Mouse (Mus musculus) R1 (cell line): Measurements from ENCODE around the gene Klf9.

Source experiments
- DNase-seq: peaks from one replicate; pipeline ENCODE4 v3.0.0-alpha.2; 2018; ENCODE audit warnings: low read depth, low spot score

Klf9 gene

DNA sequence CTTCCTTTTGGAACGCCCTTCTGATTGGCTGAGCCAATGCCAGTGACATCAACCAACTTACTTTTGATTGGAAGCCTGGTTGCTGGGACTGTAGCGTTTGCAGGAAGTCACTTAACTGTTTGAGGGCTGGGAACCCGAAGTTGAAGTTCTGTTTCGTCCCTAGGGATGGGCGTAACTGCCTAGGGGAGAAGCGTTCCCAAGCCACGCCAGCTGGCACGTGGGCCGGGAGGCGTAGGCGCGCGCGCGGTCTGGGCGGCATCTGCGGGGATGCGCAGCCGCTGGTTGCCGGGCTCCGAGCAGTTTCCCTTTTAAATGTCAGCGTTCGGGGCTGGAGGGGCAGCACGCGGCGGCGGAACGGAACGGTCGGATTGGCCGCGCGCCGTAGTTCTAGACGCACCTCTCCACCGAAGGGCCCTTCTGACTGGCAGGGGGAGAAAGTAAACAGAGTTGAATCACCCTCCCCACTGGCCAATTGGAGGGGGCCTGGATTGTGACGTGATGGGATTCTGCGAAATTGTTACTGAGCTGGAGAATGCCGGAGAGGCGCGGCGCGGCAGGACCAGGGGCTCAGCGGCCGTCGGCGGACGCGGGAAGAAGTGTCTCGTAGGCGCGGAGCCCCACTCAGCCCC lies at the start of gene Klf9:
TSS of gene Klf9 (plus strand) at position 538 of the 629 bp plus-strand sequence.
- peak; percentile 99 for DNase-seq

DNA sequence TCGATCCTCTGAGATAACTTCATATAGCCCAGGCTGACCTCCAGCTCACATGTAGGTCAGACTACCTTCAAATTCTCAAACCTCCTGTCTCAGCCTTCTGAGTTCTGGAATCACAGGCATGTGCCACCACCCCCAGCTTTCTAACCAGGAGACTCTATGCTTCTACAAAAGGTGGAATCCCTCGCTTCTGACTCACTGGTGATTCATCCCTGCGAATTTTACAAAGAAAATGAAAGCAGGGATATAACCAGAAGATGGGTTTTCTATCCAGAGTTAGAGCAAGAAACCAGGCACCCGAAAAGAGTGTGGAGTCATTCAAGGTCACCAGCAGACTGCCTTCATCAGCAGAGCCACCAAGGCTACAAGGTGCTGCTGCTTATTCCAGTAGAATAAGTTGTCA lies 49.4 kb upstream of the Klf9 start:
- peak; percentile 67 for DNase-seq

DNA sequence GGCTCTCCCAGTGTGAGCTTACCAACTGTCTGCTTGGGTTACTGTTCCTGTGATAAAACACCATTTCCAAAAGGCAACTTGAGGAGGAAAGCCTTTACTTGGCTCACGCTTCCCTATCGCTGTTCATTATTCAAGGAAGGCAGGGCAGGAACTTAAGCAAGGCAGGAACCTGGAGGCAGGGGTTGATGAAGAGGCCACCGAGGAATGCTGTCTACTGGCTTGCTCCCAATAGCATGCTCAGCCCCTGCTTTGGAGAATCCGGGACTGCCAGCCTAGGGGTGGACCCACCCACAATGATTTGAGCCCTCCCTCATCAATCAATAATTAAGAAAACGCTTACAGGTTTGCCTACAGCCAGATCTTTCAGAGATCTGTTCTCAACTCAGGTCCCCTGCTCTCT lies 47.5 kb upstream of the Klf9 start:
- DNase-seq, result peak; percentile 84

DNA sequence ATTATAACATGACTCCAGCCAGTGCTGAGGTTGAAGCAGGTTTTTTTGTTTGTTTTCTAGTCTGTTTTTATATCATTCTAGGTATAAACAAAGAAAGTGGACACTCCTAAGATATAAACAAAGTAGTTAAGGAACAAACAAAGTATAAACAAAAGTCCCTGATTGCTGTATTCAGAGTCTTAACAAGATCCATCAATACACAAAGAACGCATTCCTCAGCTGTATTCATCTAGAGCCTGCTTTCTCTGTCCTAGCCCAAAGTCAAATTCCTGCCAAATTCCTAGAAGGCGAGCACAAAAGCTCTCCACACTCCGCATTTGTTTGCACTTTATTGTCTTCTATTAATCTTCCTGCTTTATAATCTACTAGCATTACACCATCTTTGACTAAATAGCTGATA lies 46.1 kb upstream of the Klf9 start:
- peak; percentile 97 for DNase-seq

DNA sequence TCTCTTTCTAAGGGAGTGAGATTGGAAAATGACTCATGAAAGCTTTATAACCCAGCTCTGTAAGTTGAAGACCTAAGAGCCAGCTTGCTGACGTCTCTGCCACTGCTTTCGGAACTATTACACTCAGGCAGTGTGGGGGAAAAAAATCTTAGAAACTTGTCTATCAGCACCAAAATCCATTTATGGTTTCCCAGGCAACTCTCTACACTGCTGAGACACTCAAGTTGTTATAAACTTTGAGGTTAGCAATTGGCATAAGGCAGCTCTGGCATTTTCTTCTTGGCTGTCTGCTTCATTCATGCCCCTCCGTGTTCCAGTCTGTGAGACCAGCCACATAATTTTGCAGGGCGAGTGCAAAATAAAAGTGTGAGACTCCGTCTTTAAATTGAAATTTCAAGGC lies 34.2 kb upstream of the Klf9 start:
- no peak for DNase-seq

DNA sequence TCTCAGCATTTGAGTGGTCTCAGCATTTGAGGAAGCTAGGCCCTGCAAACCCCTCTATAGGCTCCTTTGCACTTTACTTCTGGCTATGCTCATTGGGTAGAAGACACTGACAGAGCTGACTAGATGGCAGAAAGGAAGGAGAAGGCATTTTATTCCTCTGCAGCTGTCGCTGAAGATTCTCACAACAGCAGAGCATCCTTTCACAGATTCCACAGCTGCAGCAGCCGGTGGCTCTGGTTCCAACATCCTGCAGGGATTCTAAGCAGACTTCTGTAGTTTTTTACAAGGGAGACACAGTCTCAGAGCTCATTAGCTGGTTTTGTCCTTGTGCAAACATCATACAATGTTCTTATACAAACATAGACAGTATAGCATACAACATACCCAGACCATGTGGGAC lies 33.7 kb upstream of the Klf9 start:
- DNase-seq, result no peak

DNA sequence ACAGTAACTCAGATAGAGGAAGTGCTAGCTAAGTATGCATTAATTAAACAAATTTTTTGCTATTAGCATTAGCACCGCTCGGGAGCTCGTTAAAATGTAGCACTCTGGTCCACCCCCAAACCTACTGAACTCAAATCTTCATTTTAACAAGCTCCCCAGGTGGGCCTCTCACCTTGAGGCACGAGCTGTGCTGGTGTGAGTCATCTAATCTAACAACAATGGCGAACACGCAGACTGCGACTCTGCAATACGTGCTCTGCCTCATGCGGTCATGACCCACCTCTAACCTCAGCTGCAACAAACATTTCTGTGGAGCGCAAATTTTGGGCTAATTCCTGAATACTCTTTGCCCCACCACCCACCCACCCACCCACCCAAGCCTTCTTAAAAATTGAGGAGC lies 19.2 kb upstream of the Klf9 start:
- DNase-seq, result peak; percentile 89

DNA sequence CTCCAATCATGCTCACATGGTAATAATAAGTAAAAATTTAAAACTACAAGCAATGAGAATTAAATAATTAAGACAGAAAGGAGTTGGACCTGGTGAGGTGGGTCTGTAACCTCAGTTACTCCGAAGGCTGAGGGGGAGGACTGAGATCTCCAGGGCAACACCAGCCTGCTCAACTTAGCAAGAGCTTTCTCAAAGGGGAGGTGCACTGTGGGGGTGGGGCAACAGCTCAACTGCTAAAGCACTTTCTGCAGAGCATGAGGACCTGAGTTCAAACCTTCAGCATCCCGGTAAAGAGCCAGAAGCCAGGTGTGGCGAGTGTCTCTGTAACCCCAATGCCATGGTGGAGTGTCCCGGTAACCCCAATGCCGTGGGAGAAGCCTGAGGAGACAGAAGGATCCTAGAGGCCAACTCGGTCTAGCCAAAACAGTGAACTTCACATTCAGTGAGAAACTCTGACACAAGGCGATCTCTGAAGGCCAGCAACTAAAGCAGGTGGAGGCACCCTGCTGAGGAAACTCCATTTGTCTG lies 16.9 kb upstream of the Klf9 start:
- peak; percentile 87 for DNase-seq

DNA sequence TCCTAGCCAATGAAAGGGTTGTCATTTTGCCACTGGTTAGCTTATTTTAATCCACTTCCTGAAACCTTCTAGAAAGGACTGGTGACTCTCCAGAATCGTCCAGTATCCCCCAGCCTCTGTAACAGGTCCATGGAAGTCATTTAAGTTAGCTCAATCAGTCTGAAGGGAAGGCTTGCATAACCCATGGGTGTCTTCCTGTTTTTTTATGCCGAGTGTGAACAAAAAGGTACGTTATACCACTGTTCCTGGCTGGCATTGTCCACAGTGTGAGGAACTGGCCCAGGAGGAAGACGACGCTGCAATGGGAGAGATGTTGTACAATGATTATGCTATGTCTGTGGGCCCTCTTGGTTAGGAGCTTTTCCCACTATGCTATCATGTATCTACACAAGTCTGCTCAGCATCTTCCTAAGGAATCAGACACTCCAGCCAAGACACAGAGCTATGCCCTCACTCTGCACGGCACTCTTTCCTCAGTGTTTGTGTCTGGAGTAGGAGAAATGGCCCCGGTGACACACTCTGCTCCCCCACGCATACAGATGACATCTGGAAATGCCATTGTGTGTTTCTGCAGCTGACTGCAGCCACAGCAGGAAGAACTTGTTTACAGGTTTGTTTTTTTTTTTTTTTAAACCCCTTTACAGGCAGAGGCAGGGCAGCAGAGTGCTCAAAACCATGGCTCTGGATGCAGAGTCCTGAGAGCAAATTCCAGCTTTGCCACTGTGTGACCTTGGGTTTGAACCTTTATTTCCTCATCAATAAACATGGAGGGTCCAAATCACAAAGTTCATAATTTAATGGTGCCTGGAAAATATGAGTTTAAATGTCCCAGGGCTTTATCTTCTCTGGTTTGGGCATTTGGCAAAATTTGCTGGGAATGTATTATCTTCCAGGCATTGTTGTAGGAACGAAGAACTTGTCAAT lies 15.5 kb upstream of the Klf9 start:
- DNase-seq, result no peak

DNA sequence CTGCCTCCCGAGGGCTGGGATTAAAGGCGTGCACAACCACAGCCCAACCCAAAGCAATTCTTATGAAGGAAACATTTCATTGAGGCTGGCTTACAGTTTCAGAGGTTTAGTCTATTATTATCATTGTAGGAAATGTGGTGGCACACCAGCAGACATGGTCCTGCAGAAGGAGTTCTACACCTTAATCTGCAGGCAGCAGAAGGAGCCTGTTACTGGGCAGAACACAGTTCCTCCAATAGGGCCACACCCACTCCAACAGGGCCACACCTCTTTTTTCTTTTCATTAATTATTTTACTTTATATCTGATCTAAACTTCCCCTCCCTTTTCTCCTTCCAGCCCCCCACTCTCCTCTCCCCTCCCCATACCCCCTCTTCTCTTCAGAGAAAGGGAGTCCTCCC lies 11.1 kb upstream of the Klf9 start:
- no peak for DNase-seq

DNA sequence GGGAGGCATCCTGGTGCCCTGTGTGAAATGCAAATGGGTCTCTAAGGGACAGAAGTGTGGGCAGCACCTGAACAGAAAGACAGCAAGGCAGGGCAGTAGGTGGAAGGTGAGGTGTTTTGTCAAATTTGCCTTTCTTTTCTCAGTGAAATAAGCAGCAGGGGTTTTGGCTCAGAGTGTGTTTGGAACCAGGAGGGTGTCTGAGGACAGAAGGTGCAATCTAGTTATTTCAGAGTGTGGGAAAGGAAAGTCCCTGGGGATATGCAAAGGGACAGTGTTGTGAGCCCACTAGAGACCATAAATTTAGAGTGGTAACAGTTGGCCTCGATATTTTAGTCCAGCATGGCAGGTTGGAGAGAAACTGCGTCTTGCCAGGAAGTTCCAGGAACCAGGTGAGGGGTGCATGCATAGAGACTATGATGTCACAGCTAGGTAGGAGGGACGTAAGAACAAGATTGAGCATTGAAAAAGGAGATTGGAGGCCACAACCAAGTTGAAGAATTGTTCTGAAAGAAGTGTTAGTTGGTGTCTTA lies 8.9 kb upstream of the Klf9 start:
- DNase-seq, result no peak

DNA sequence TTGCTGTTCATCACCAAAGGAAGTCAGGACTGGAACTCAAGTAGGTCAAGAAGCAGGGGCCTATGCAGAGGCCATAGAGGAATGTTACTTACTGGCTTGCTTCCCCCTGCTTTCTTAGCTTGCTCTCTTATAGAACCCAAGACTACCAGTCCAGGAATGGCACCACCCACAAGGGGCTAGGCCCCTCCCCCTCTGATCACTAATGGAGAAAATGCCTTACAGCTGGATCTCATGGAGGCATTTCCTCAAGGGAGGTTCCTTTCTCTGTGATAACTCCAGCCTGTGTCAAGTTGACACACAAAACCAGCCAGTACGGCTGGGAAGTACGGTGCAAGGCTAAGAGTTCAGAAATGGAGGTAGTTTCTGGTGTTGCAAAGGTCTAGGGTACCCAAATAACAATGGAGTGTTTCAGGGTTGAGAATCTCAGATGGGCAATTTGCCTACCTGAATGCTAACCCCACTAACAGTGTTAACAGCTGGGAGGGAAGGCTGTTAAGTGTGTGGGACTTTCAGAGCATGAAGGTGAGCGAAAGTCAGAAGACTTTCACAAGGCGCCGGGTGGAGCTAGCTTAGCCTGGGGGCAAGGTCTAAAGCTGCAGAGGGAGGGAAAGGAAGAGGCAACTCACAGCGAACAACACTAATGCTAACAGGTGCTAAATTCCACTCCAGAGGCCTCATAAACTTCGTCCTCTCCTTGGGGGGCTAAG lies 8.2 kb upstream of the Klf9 start:
- DNase-seq, result peak; percentile 96

DNA sequence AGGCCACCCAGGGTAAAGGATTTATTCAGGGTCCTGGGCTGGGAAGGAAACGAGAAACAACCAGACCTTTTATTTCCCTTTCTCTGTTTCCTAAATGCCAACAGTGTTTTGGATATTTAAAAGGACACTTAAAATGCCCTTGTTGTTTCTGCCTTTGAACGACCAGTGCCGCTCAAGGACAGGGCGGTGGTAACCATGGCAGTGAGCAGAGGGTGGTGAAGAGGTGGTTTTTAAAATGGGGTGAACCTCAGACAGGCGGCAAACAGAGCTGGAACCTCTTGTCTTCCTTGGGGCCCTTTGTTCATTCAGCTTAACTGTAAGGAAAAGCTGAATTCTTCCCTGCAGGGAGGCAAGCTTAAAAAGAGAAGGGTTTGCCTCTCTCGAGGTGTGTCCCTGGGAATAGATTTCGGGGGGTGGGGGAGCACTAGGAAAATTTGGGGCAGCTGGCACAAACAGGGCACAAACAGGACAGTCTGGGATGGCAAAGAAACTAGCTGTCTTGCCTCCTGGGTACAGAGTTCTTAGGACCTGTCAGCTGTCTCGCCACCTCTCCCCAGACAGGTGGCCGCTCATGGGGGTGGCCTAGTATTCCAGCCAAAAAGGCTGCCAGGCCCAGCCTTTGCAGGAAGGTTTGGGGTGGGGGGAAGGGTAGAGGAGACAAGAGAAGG lies 7.5 kb upstream of the Klf9 start:
- DNase-seq, result peak; percentile 98

DNA sequence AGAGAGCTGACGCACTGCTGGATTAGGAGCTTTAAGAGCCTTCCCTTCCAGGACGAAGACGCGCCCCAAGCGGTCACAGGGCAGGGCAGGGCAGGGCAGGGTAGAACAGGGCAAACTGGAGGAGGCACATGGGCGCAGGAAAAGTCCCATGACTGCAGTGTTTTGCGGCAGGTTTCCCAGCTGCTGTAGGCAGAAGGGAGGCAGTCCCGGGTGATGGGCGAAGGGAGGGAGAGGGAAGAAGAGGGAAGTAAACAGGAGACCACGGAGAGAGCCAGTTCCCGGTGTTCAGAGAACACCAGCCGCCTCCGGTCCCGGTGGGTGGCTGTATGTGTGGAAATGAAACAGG lies 7.0 kb upstream of the Klf9 start:
- no peak for DNase-seq

DNA sequence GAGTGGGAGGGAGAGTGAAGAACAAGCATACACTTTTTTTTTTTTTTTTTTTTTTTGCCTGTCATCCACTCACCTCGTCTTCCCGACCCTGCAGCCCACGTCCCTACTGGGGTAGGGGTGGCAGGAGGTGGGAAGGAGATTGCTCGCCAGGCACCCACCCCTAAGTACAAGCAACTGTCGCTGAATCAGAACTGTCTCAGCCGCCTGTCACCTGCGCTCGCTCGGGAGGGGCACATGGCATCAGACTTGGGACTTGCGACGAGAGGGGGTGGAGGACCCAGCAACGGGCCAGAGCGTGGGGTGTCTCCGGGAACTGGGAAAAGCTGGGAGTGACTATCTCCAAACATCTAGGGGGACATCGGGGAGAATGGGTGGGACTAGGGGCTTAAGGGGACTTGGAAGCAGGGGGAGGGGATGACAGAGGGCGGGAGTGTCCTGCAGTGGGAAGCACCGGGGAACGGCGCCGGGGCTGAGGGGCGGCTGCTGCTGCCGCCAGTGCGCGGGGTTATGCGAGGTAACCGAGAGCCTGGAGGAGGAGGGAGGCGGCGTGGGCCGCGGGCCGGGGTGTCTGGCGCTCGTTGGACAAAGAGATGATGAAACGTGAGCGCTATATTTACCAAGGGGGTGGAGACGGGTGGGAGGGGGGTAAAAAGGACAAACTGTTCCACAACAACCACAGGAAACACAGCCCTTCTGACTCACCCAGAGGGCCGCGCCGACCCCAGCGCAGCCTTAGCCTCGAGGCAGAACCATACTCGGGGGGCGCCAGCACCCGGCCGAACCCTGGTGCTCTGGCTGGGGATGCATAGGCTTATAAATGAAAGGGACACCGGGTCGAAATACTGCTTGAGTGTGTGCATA lies 6.4 kb upstream of the Klf9 start:
- DNase-seq, result peak; percentile 85

DNA sequence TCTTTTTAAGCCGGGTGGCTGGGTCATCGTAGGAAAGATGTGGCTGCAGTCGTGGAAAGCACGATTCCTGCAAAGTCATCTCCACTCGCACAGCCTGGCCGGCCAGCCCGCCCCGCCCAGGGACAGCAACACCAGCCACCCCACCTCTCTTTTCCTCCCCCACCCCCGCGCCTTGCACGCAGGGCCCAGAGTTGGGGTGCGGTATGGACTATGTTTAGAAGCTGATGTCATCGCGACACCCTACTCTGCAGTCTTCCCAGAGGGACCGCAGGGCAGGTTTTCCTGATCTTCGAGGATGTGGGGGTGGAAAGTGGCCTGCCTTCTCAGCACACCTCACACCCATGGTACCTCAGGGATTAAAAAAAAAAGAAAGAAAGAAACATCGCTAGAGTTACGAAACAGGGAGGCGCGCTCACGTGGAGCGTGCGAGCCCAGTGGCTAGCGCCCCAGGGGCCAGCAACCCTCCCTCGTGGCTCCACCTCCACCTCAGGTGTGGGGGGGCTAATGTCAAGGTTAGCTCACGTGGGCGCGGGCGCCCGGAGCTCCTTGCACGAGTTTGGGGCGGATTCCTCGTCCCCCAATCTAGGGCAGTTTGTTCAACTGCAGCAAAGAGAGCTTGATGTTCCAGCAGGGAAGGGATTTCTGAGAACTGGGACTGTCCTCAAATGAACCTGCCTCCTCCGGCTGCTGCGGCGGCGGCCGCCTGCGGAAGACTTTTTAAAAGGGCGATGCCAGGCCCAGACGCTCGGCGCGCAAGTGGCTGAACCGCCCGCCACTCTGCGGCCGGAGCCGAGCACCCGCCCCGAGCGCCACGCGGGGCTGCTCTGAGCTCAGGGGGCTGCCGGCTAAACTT lies 5.5 kb upstream of the Klf9 start:
- peak; percentile 85 for DNase-seq

DNA sequence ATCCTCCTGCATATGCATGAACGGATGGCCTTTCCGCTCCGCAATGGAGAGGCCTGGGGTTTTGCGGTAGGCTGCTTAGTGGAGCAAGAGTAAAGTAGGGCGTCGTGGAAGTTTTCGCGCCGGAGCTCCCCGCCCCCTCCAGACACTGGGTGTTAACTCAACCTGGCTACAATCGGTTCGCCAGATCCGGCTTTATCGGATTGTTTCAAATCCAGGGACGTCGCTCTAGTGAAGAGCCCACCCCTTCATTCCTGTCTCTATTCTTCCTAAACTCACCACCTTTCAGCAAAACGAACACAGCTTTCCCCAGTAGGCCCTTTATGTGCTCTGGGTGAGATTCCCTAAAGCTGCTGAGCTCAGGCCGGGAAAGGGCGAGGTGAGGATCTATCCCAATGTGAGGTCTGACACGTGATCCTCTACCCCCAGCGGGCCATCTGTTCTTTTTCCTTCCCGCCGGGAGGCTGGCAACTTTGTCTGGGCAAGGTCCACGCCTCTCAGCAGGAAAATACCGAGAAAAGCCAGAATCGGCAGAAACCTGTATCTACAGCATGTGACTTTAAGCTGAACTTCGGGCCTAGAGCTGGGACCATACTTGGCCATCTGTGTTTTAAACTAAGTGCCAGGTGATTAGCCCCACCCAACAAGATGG lies 4.7 kb upstream of the Klf9 start:
- DNase-seq, result peak; percentile 97

DNA sequence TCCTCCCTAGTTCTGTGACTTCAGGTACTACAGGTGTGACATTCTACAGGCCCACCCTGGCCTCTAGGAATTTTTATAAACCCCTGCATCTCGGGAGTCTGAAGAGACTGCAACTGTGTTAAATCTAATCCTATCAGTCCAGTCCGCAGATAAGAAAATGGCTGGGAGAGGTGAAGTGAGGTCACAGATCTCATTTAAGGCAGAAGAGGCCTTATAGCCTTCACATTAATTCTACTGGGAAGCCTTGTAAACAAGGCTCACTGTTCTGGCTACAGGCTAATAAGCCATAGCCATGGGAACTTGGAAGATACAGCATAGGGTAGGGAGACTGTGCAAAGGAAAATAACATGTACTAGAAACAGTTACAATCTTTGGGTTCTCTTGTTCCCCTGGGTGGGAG lies 3.7 kb upstream of the Klf9 start:
- no peak for DNase-seq
